ENCODE assay signal across 9 mouse cellular contexts in genomic region chr5:37290983-37291382, GRCm38 (mm10). TPM values are rescaled to one million over a fixed set of nuclear protein-coding genes. Genes with fewer than 3 reads are reported as not detected.
DNase-seq lines count a peak whose midpoint lies in the region; ATAC-seq and TF ChIP-seq lines count a peak whose summit lies in the region.
"Had no signal": no experiment of that assay in that cellular context is flagged by ENCODE, and none has a peak within 500 bp of the region (broad histone marks: within the 10 kb centered on the region; RNA-seq: fewer than 3 reads in every experiment).

No protein-coding gene starts in this region.

- no peak for TF ChIP-seq EP300 in heart, adult 2 months (IDR thresholded peaks at IDR 0.05; ENCODE audit: insufficient read depth, low read depth, low read length)

- H3K4me2 ChIP-seq in neural tube, embryonic 15.5 days, result no peak overlapping the region

- H3K9ac ChIP-seq in heart, adult 2 months (ENCODE audit: low read depth, low read length), result no peak overlapping the region
- H3K9ac ChIP-seq in neural tube, embryonic 15.5 days (replicated peaks), result no peak overlapping the region

- no peak for DNase-seq in heart, adult 2 months
- DNase-seq in heart, embryonic 10.5 days (ENCODE audit: low spot score), result no peak
- peak; percentile 26 for DNase-seq in neural tube, embryonic 10.5 days (ENCODE audit: extremely low spot score, low spot score)
- DNase-seq in cerebellum, postnatal 36 days, result peak; percentile 41 to 42
- peak; percentile 32 for DNase-seq in thymus, postnatal 14 days
- no peak for DNase-seq in heart, adult 8-10 months (ENCODE audit: low spot score)
- no peak for DNase-seq in lung, adult 2 months

- no peak for ATAC-seq in neural tube, embryonic 15.5 days (ENCODE audit: low FRiP score)

- H3K79me2 ChIP-seq in heart, adult 2 months (replicated peaks; ENCODE audit: control insufficient read depth, insufficient read depth, low read length), result no peaks in the 10 kb centered on the region

- H3K4me3 ChIP-seq in heart, adult 2 months, result no peak overlapping the region
- H3K4me3 ChIP-seq in heart, embryonic 10.5 days, result no peak overlapping the region
- no peak overlapping the region for H3K4me3 ChIP-seq in neural tube, embryonic 15.5 days (replicated peaks)
- no peak overlapping the region for H3K4me3 ChIP-seq in lung, adult 2 months (replicated peaks; ENCODE audit: extremely low read depth, low read depth, low read length)

- no peak overlapping the region for H3K27ac ChIP-seq in heart, adult 2 months
- no peak overlapping the region for H3K27ac ChIP-seq in heart, embryonic 10.5 days
- no peak overlapping the region for H3K27ac ChIP-seq in neural tube, embryonic 15.5 days (replicated peaks)
- H3K27ac ChIP-seq: macrophage had no signal

- TF ChIP-seq CTCF in heart, adult 2 months (IDR thresholded peaks at IDR 0.05), result peak; percentile 67
- TF ChIP-seq CTCF in lung, adult 2 months (IDR thresholded peaks at IDR 0.05; ENCODE audit: insufficient read depth, low read length), result no peak

- no peaks in the 10 kb centered on the region for H3K4me1 ChIP-seq in heart, adult 2 months (ENCODE audit: control insufficient read depth, insufficient read depth, low read length)
- no peaks in the 10 kb centered on the region for H3K4me1 ChIP-seq in heart, embryonic 10.5 days
- H3K4me1 ChIP-seq in neural tube, embryonic 15.5 days, result no peaks in the 10 kb centered on the region
- H3K4me1 ChIP-seq in lung, adult 2 months (ENCODE audit: control insufficient read depth, insufficient read depth, low read length), result no peaks in the 10 kb centered on the region

- 63% methylated on average over 9 of the region's 9 CpGs for WGBS in heart, adult 2 months
- 56% methylated on average over 9 of the region's 9 CpGs for WGBS in heart, embryonic 10.5 days
- WGBS in neural tube, embryonic 15.5 days, result 77% methylated on average over 9 of the region's 9 CpGs
- WGBS in lung, adult 2 months, result 61% methylated on average over 9 of the region's 9 CpGs

- no peaks in the 10 kb centered on the region for H3K36me3 ChIP-seq in heart, adult 2 months (ENCODE audit: control insufficient read depth, insufficient read depth, low read length)
- 0 out of 2 replicates have a peak, but pooled peaks cover 3% of the 10 kb centered on the region for H3K36me3 ChIP-seq in heart, embryonic 10.5 days
- H3K36me3 ChIP-seq in neural tube, embryonic 15.5 days, result peaks cover 66% of the 10 kb centered on the region

- H3K9me3 ChIP-seq in heart, embryonic 10.5 days, result no peaks in the 10 kb centered on the region
- no peaks in the 10 kb centered on the region for H3K9me3 ChIP-seq in neural tube, embryonic 15.5 days (replicated peaks)

- TF ChIP-seq POLR2A in heart, adult 2 months (IDR thresholded peaks at IDR 0.05; ENCODE audit: insufficient read depth, low read depth, low read length), result no peak
- no peak for TF ChIP-seq POLR2A in lung, adult 2 months (IDR thresholded peaks at IDR 0.05; ENCODE audit: borderline replicate concordance, extremely low read depth, low read depth, low read length)

- H3K27me3 ChIP-seq in heart, adult 2 months (ENCODE audit: control insufficient read depth, insufficient read depth, low read length), result no peaks in the 10 kb centered on the region
- no peaks in the 10 kb centered on the region for H3K27me3 ChIP-seq in heart, embryonic 10.5 days (ENCODE audit: insufficient read depth, poor library complexity, severe bottlenecking)
- H3K27me3 ChIP-seq in neural tube, embryonic 15.5 days (replicated peaks), result no peaks in the 10 kb centered on the region

- intact Hi-C loops in heart, adult 2 months (cut with DNase I), result loop anchor here (10.0 kb wide), 2 partner anchors 464 to 794 kb away; no protein-coding TSS in a partner anchor

RNA-seq across cellular contexts. Expression of gene Evc, which starts 45.7 kb away (rescaled TPM):
- total RNA-seq in heart, adult 2 months (2021), result 1 to 10 TPM; 5.2 to 5.8 TPM
- 6.5 and 7.8 TPM in 2 replicates for polyA plus RNA-seq in heart, adult 2 months (2012; rRNA removed)
- 6.4 and 9.7 TPM in 2 replicates for polyA plus RNA-seq in heart, embryonic 10.5 days (2016; fragmentation: Nextera tagmentation; extraction: Ambion mirVana)
- 4.4 and 5.7 TPM in 2 replicates for polyA plus RNA-seq in neural tube, embryonic 15.5 days (2015; fragmentation: Nextera tagmentation; extraction: Ambion mirVana)
- 1 to 10 TPM; 6.5 to 7.9 (median 7.2) TPM for total RNA-seq in heart, adult 8-10 months (2022)
- polyA plus RNA-seq in lung, adult 2 months (2012; rRNA removed), result 11.0 and 11.8 TPM in 2 replicates
- polyA plus RNA-seq: macrophage had no signal

RNA-seq across cellular contexts. Expression of gene Evc2, which starts 47.3 kb away (rescaled TPM):
- total RNA-seq in heart, adult 2 months (2021), result 1 to 10 TPM; 4.3 to 4.9 TPM
- polyA plus RNA-seq in heart, adult 2 months (2012; rRNA removed), result 8.3 and 9.5 TPM in 2 replicates
- 14.4 and 14.9 TPM in 2 replicates for polyA plus RNA-seq in heart, embryonic 10.5 days (2016; fragmentation: Nextera tagmentation; extraction: Ambion mirVana)
- polyA plus RNA-seq in neural tube, embryonic 15.5 days (2015; fragmentation: Nextera tagmentation; extraction: Ambion mirVana), result 5.3 and 6.8 TPM in 2 replicates
- 1 to 10 TPM; 4.9 to 8.0 (median 6.5) TPM for total RNA-seq in heart, adult 8-10 months (2022)
- 14.2 and 15.2 TPM in 2 replicates for polyA plus RNA-seq in lung, adult 2 months (2012; rRNA removed)
- polyA plus RNA-seq: macrophage had no signal

RNA-seq across cellular contexts. Expression of gene Crmp1, which starts 49.2 kb away (rescaled TPM):
- total RNA-seq in heart, adult 2 months (2021), result under 1 TPM; 0.55 to 0.77 TPM
- 0.59 and 0.97 TPM in 2 replicates for polyA plus RNA-seq in heart, adult 2 months (2012; rRNA removed)
- 17.7 and 25.2 TPM in 2 replicates for polyA plus RNA-seq in heart, embryonic 10.5 days (2016; fragmentation: Nextera tagmentation; extraction: Ambion mirVana)
- polyA plus RNA-seq in neural tube, embryonic 15.5 days (2015; fragmentation: Nextera tagmentation; extraction: Ambion mirVana), result 679 and 807 TPM in 2 replicates
- total RNA-seq in heart, adult 8-10 months (2022), result under 1 TPM; 0.19 to 0.73 (median 0.39) TPM
- 0.50 and 0.83 TPM in 2 replicates for polyA plus RNA-seq in lung, adult 2 months (2012; rRNA removed)
- polyA plus RNA-seq: macrophage had no signal

Comparison
In these comparisons a context has a peak if more than half of its experiments do, and no peak if none do; other contexts are left out.
1. DNase-seq: peak in neural tube, embryonic 10.5 days (single experiment), cerebellum, postnatal 36 days (2 of 2) and thymus, postnatal 14 days (single experiment); none in heart, adult 2 months (0 of 2), heart, embryonic 10.5 days (single experiment), heart, adult 8-10 months (single experiment) and lung, adult 2 months (single experiment).
2. RNA of gene Crmp1, which starts 49.2 kb away (polyA plus RNA-seq): 679 to 807 TPM in neural tube, embryonic 15.5 days; 17.7 to 25.2 TPM in heart, embryonic 10.5 days, 0.59 to 0.97 TPM in heart, adult 2 months and 0.50 to 0.83 TPM in lung, adult 2 months; every median in the first group is over 10 times any median in the second.